Mouse (Mus musculus) liver, embryonic 14.5 days (tissue): ENCODE data around the gene Gm10715.
"Not testable (repeated sequence)": the region's sequence is repeated elsewhere in the genome, so short reads cannot be mapped to it uniquely, and the experiment has no call there.

Experiments
- CTCF ChIP-seq: IDR thresholded peaks from 2 replicates; pipeline ENCODE4 v1.5.1; 2016; ENCODE audit warnings: antibody characterized with exemption, low read depth, control low read depth
- EP300 ChIP-seq: IDR thresholded peaks from 2 replicates; pipeline ENCODE4 v1.6.1; 2016; ENCODE audit warnings: antibody characterized with exemption, low read depth

GRCm38 (mm10) chr9:3000445-3000972 lies 36.2 kb upstream of the Gm10715 start, which contains the start of gene Gm10722:
- not testable (repeated sequence) for TF ChIP-seq CTCF, EP300
